Mouse (Mus musculus) CH12.LX (cell line): ENCODE measurements at regions not wholly inside any gene's neighbourhood (a gene's known extent, or its start where the extent isn't known, plus 50 kb on each side); places are given as distances from the start of the nearest gene placed in this dataset.

ENCODE experiments used
- DNase-seq: peaks from one replicate; pipeline ENCODE4 v3.0.0-alpha.2; 2013; ENCODE audit errors: extremely low read depth
- H3K27ac ChIP-seq: 2 replicates; pipeline ENCODE4 v1.5.1; 2012; ENCODE audit warnings: low read depth, mild to moderate bottlenecking, control low read depth, moderate library complexity; ENCODE audit not compliant: insufficient read depth
- H3K27me3 ChIP-seq: replicated peaks from 2 replicates; pipeline ENCODE3; 2012; ENCODE audit warnings: inconsistent platforms
- H3K36me3 ChIP-seq, 2 experiments: replicated peaks in 1 of 2; 2 replicates each; pipeline versions ENCODE3 to v1.6.1; 2012; ENCODE audit warnings: inconsistent platforms in 1 of 2, low read length in 1 of 2, mild to moderate bottlenecking in 1 of 2, mixed read lengths in 1 of 2, moderate library complexity in 1 of 2; ENCODE audit not compliant: control insufficient read depth in 1 of 2, insufficient read depth in 1 of 2
- H3K4me1 ChIP-seq, 2 experiments: 2 replicates each; pipeline ENCODE4 v1.6.1; 2012; ENCODE audit warnings: inconsistent platforms in 1 of 2, moderate library complexity in 1 of 2; ENCODE audit not compliant: insufficient read depth in 2 of 2, control insufficient read depth in 1 of 2
- H3K4me2 ChIP-seq: 2 replicates; pipeline ENCODE4 v1.6.1; 2012; ENCODE audit warnings: low read depth, mild to moderate bottlenecking, control low read depth; ENCODE audit not compliant: poor library complexity, insufficient read depth, severe bottlenecking
- H3K4me3 ChIP-seq, 3 experiments: fragments of 150-350 bp in 1 of 3; sonication (generic) in 1 of 3; replicated peaks in 1 of 3; 2 replicates each; pipeline versions ENCODE3 to v1.5.1; 2011 to 2012; ENCODE audit warnings: low read depth in 2 of 3, low read length in 2 of 3, mild to moderate bottlenecking in 2 of 3, moderate library complexity in 2 of 3, control low read depth in 1 of 3, improper control_type of control experiment in 1 of 3, inconsistent platforms in 1 of 3, mixed read lengths in 1 of 3; ENCODE audit not compliant: poor library complexity in 1 of 3
- H3K79me2 ChIP-seq: replicated peaks from 2 replicates; pipeline ENCODE4 v1.6.1; 2012; ENCODE audit warnings: mild to moderate bottlenecking, moderate library complexity; ENCODE audit not compliant: control insufficient read depth, poor library complexity, insufficient read depth, severe bottlenecking; ENCODE audit errors: extremely low read depth
- H3K9ac ChIP-seq: 2 replicates; pipeline ENCODE4 v1.6.1; 2012; ENCODE audit warnings: low read depth, mild to moderate bottlenecking, control low read depth, moderate library complexity; ENCODE audit not compliant: insufficient read depth
- H3K9me3 ChIP-seq: replicated peaks from 2 replicates; pipeline ENCODE3; 2012; ENCODE audit warnings: low read length, inconsistent platforms, mixed read lengths
- BHLHE40 ChIP-seq: IDR thresholded peaks from 2 replicates; pipeline ENCODE4 v1.6.1; 2011; ENCODE audit warnings: mild to moderate bottlenecking, low read depth, low read length, improper control_type of control experiment
- CHD1 ChIP-seq: IDR thresholded peaks from 2 replicates; pipeline ENCODE4 v1.6.1; 2012; ENCODE audit warnings: low read depth, low read length, improper control_type of control experiment, inconsistent platforms
- CHD2 ChIP-seq: IDR thresholded peaks from 2 replicates; pipeline ENCODE4 v1.6.1; 2011; ENCODE audit warnings: low read length, improper control_type of control experiment
- CTCF ChIP-seq, 2 experiments: IDR thresholded peaks in 1 of 2; conservative IDR thresholded peaks in 1 of 2; 2 replicates each; pipeline ENCODE4 v1.5.1; 2011 to 2012; ENCODE audit warnings: low read depth in 2 of 2, low read length in 2 of 2, improper control_type of control experiment in 1 of 2, inconsistent platforms in 1 of 2, mild to moderate bottlenecking in 1 of 2, moderate library complexity in 1 of 2
- GABPA ChIP-seq: IDR thresholded peaks from 2 replicates; pipeline ENCODE4 v1.6.1; 2012; ENCODE audit warnings: low read depth, low read length, improper control_type of control experiment, inconsistent platforms; ENCODE audit not compliant: insufficient replicate concordance
- HCFC1 ChIP-seq: IDR thresholded peaks from 2 replicates; pipeline ENCODE4 v1.6.1; 2012; ENCODE audit warnings: low read depth, mild to moderate bottlenecking, inconsistent platforms, low read length, improper control_type of control experiment
- IRF4 ChIP-seq: IDR thresholded peaks from 2 replicates; pipeline ENCODE4 v1.6.1; 2014; ENCODE audit warnings: low read depth, mild to moderate bottlenecking, inconsistent platforms, low read length, improper control_type of control experiment
- JUN ChIP-seq: IDR thresholded peaks from 2 replicates; pipeline ENCODE4 v1.6.1; 2011; ENCODE audit warnings: low read depth, mild to moderate bottlenecking, low read length, improper control_type of control experiment, moderate library complexity; ENCODE audit not compliant: insufficient read depth
- MAFK ChIP-seq: IDR thresholded peaks from 2 replicates; pipeline ENCODE4 v1.6.1; 2011; ENCODE audit warnings: low read length, improper control_type of control experiment; ENCODE audit not compliant: insufficient replicate concordance
- MAZ ChIP-seq: IDR thresholded peaks from 2 replicates; pipeline ENCODE4 v1.6.1; 2012; ENCODE audit warnings: low read depth, mild to moderate bottlenecking, inconsistent platforms, low read length, improper control_type of control experiment, moderate library complexity
- NRF1 ChIP-seq: IDR thresholded peaks from 2 replicates; pipeline ENCODE4 v1.6.1; 2014; ENCODE audit warnings: low read depth, mild to moderate bottlenecking, inconsistent platforms, low read length, improper control_type of control experiment, moderate library complexity
- PAX5 ChIP-seq: IDR thresholded peaks from 2 replicates; pipeline ENCODE4 v1.6.1; 2012; ENCODE audit warnings: low read length, inconsistent platforms, mixed read lengths
- SIN3A ChIP-seq: IDR thresholded peaks from 2 replicates; pipeline ENCODE4 v1.6.1; 2012; ENCODE audit warnings: low read length, improper control_type of control experiment, inconsistent platforms
- SMC3 ChIP-seq: IDR thresholded peaks from 2 replicates; pipeline ENCODE4 v1.6.1; 2011; ENCODE audit warnings: low read depth, low read length, improper control_type of control experiment
- UBTF ChIP-seq: IDR thresholded peaks from 2 replicates; pipeline ENCODE4 v1.6.1; 2012; ENCODE audit warnings: low read depth, mild to moderate bottlenecking, inconsistent platforms, low read length, improper control_type of control experiment, moderate library complexity
- USF1 ChIP-seq: IDR thresholded peaks from 2 replicates; pipeline ENCODE4 v1.6.1; 2014; ENCODE audit warnings: low read depth, mild to moderate bottlenecking, inconsistent platforms, low read length, improper control_type of control experiment
- ZC3H11A ChIP-seq: IDR thresholded peaks from 2 replicates; pipeline ENCODE4 v1.6.1; 2012; ENCODE audit warnings: low read depth, mild to moderate bottlenecking, inconsistent platforms, low read length, improper control_type of control experiment
- ZKSCAN1 ChIP-seq: IDR thresholded peaks from 2 replicates; pipeline ENCODE4 v1.6.1; 2012; ENCODE audit warnings: low read depth, inconsistent platforms, low read length, improper control_type of control experiment, borderline replicate concordance
- ZNF384 ChIP-seq: IDR thresholded peaks from 2 replicates; pipeline ENCODE4 v1.6.1; 2012; ENCODE audit warnings: low read depth, low read length, improper control_type of control experiment, inconsistent platforms
- dilution Hi-C: fragments of 300-500 bp; cut with MboI; formaldehyde crosslinking; loops from 2 replicates; pipeline ENCODE4 v1.14.3; 2020; ENCODE audit warnings: low sequenced_read_pairs; ENCODE audit not compliant: extremely low pct_unique_long_range_greater_than_20kb, extremely low pct_ligation_motif_present
- in situ Hi-C: fragments of 300-500 bp; cut with MboI; formaldehyde crosslinking; loops from 3 replicates; pipeline ENCODE4 v1.14.3; 2019; ENCODE audit warnings: low sequenced_read_pairs, low pct_ligation_motif_present, low pct_unique_long_range_greater_than_20kb, mixed read lengths

DNA sequence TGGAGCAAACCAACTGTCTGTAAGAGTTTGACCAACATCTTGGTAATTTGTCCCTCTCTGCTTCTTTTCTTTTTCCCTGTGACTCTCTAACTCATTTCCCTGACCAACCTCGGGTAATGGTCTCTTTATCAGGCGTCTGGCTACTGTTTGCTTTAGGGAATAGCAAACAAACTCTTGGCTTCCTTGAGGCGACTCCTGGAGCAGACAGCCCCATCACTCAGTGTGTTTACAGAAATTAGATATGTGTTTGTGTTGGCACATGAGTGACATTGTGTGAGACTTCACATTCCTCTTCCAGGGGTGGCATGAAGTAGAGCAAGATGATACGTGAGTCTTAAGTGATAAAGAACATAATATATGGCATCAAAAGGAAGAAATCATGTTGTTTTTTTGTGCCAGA lies 195.7 kb upstream of the Hhip start:
- Histone ChIP-seq H3K4me2 (no peak overlapping the region), H3K27me3 (no peaks in the 10 kb centered on the region), H3K9ac (no peak overlapping the region), H3K9me3 (no peaks in the 10 kb centered on the region), H3K36me3 (no peaks in the 10 kb centered on the region), H3K79me2 (no peaks in the 10 kb centered on the region), H3K4me3 (no peak overlapping the region), H3K4me1 (peaks cover 0 to 4% of the 10 kb centered on the region in 2 experiments; a peak in 2 of 4 replicates), H3K27ac (no peak overlapping the region)
- TF ChIP-seq SMC3 = no peak
- dilution Hi-C loops = no loop called here
- DNase-seq = no peak
- in situ Hi-C loops = no loop called here

DNA sequence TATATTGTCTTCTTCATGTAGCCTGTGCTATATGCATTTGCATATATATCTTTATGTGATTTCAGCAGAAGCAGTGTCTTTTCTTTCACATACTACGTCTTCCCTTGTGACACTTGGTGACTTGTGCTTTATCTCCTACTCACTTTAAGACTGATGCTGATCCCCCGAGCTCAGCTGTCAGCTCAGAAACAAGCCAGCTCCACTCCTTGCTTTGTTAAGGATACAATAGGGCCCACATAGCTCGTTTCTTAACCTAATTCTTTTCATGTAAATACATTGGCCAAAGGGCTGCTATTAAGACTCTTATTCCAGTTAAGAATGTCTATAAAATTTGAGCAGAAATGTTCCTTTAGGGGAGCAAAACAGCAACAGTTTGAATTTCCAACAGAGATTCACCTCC lies 193.8 kb upstream of the Hhip start:
- Histone ChIP-seq H3K27me3 (no peaks in the 10 kb centered on the region), H3K36me3 (no peaks in the 10 kb centered on the region), H3K4me3 (no peak overlapping the region), H3K4me1 (peaks cover 0 to 4% of the 10 kb centered on the region in 2 experiments; a peak in 2 of 4 replicates), H3K9ac (no peak overlapping the region), H3K79me2 (no peaks in the 10 kb centered on the region), H3K4me2 (no peak overlapping the region), H3K27ac (no peak overlapping the region), H3K9me3 (no peaks in the 10 kb centered on the region)
- in situ Hi-C loops = no loop called here
- no peak for DNase-seq
- TF ChIP-seq ZKSCAN1 = no peak
- no peak for TF ChIP-seq GABPA
- TF ChIP-seq MAZ = no peak
- no peak for TF ChIP-seq MAFK
- no peak for TF ChIP-seq UBTF
- no peak for TF ChIP-seq CTCF (conservative IDR thresholded peaks at IDR 0.05 in 1 of 2, IDR thresholded peaks at IDR 0.05 in 1 of 2; ENCODE audit: low read depth in 2 of 2, low read length in 2 of 2)
- no peak for TF ChIP-seq IRF4
- no peak for TF ChIP-seq SMC3
- no peak for TF ChIP-seq BHLHE40
- TF ChIP-seq PAX5 = no peak
- TF ChIP-seq HCFC1 = no peak
- no peak for TF ChIP-seq SIN3A
- no peak for TF ChIP-seq CHD2
- no peak for TF ChIP-seq ZC3H11A
- TF ChIP-seq ZNF384 = no peak
- TF ChIP-seq NRF1 = no peak
- no peak for TF ChIP-seq USF1
- TF ChIP-seq CHD1 = no peak
- no peak for TF ChIP-seq JUN
- dilution Hi-C loops = no loop called here
